Mouse (Mus musculus): Measurements from ENCODE around the gene Kmt2e. TPM values are rescaled to one million over a fixed set of nuclear protein-coding genes. Genes with fewer than 3 reads are reported as not detected.
A peak's percentile ranks its signal among the peaks of the same experiment; 100 is the strongest.

Gene Kmt2e
- total and polyA plus RNA-seq, 3 experiments = 14.4 to 48.5 (median 38.1) TPM

GRCm38 (mm10) chr5:23483811-23484210, 49.6 kb downstream of the Kmt2e start:
- DNase-seq = no peak
- Histone ChIP-seq H3K27ac (no peak overlapping the region), H3K36me3 (ENCODE audit: control insufficient read depth, insufficient read depth, low read length) (peaks cover 16% of the 10 kb centered on the region), H3K4me1 (ENCODE audit: control insufficient read depth, insufficient read depth, low read length) (no peaks in the 10 kb centered on the region), H3K79me2 (replicated peaks; ENCODE audit: control insufficient read depth, insufficient read depth, low read length) (no peaks in the 10 kb centered on the region), H3K4me3 (no peak overlapping the region), H3K27me3 (ENCODE audit: control insufficient read depth, insufficient read depth, low read length) (no peaks in the 10 kb centered on the region), H3K9ac (ENCODE audit: low read depth, low read length) (no peak overlapping the region)
- intact Hi-C loops (cut with DNase I) = no loop called here
- WGBS = 86% methylated on average over 7 of the region's 7 CpGs
- TF ChIP-seq POLR2A (IDR thresholded peaks at IDR 0.05; ENCODE audit: insufficient read depth, low read depth, low read length) (no peak), EP300 (IDR thresholded peaks at IDR 0.05; ENCODE audit: insufficient read depth, low read depth, low read length) (no peak), CTCF (IDR thresholded peaks at IDR 0.05) (no peak)

GRCm38 (mm10) chr5:23489231-23489630, 55.0 kb downstream of the Kmt2e start:
- no peak overlapping the region for H3K27ac ChIP-seq
- TF ChIP-seq CTCF (IDR thresholded peaks at IDR 0.05) (no peak), POLR2A (IDR thresholded peaks at IDR 0.05; ENCODE audit: insufficient read depth, low read depth, low read length) (no peak), EP300 (IDR thresholded peaks at IDR 0.05; ENCODE audit: insufficient read depth, low read depth, low read length) (no peak)

GRCm38 (mm10) chr5:23490797-23491196, 56.6 kb downstream of the Kmt2e start:
- no peak overlapping the region for H3K27ac ChIP-seq
- no peaks in the 10 kb centered on the region for H3K27me3 ChIP-seq (ENCODE audit: control insufficient read depth, insufficient read depth, low read length)
- TF ChIP-seq CTCF (IDR thresholded peaks at IDR 0.05) (peak; percentile 70), POLR2A (IDR thresholded peaks at IDR 0.05; ENCODE audit: insufficient read depth, low read depth, low read length) (no peak)
- H3K4me3 ChIP-seq = no peak overlapping the region
- no peak overlapping the region for H3K9ac ChIP-seq (ENCODE audit: low read depth, low read length)
- no peak for DNase-seq
- 38% methylated on average over 2 of the region's 2 CpGs for WGBS
- H3K4me1 ChIP-seq (ENCODE audit: control insufficient read depth, insufficient read depth, low read length) = no peaks in the 10 kb centered on the region
- H3K36me3 ChIP-seq (ENCODE audit: control insufficient read depth, insufficient read depth, low read length) = peaks cover 25% of the 10 kb centered on the region
- H3K79me2 ChIP-seq (replicated peaks; ENCODE audit: control insufficient read depth, insufficient read depth, low read length) = no peaks in the 10 kb centered on the region; the same call in none of the 2 replicates
- intact Hi-C loops (cut with DNase I) = loop anchor here (10.0 kb wide), 1 partner anchor 264 kb away; no protein-coding TSS in a partner anchor

More at GRCm38 (mm10) chr5:23489231-23489630, 55.0 kb downstream of the Kmt2e start:
- H3K9ac ChIP-seq (ENCODE audit: low read depth, low read length) = no peak overlapping the region
- no peaks in the 10 kb centered on the region for H3K4me1 ChIP-seq (ENCODE audit: control insufficient read depth, insufficient read depth, low read length)
- H3K79me2 ChIP-seq (replicated peaks; ENCODE audit: control insufficient read depth, insufficient read depth, low read length) = no peaks in the 10 kb centered on the region; the same call in none of the 2 replicates
- WGBS = 57% methylated on average over 4 of the region's 4 CpGs
- peaks cover 28% of the 10 kb centered on the region for H3K36me3 ChIP-seq (ENCODE audit: control insufficient read depth, insufficient read depth, low read length)
- no peaks in the 10 kb centered on the region for H3K27me3 ChIP-seq (ENCODE audit: control insufficient read depth, insufficient read depth, low read length)
- H3K4me3 ChIP-seq = no peak overlapping the region
- intact Hi-C loops (cut with DNase I) = loop anchor here (2.0 to 5.0 kb wide), 2 partner anchors 14 to 37 kb away; no protein-coding TSS in a partner anchor
- DNase-seq = no peak

GRCm38 (mm10) chr5:23496396-23496795, 62.2 kb downstream of the Kmt2e start:
- Histone ChIP-seq H3K9ac (ENCODE audit: low read depth, low read length) (no peak overlapping the region), H3K27me3 (ENCODE audit: control insufficient read depth, insufficient read depth, low read length) (no peaks in the 10 kb centered on the region), H3K27ac (no peak overlapping the region), H3K4me1 (ENCODE audit: control insufficient read depth, insufficient read depth, low read length) (no peaks in the 10 kb centered on the region), H3K4me3 (no peak overlapping the region), H3K79me2 (replicated peaks; ENCODE audit: control insufficient read depth, insufficient read depth, low read length) (no peaks in the 10 kb centered on the region; the same call in none of the 2 replicates), H3K36me3 (ENCODE audit: control insufficient read depth, insufficient read depth, low read length) (peaks cover 27% of the 10 kb centered on the region)
- 85% methylated on average over 3 of the region's 3 CpGs for WGBS
- no peak for TF ChIP-seq EP300 (IDR thresholded peaks at IDR 0.05; ENCODE audit: insufficient read depth, low read depth, low read length)
- TF ChIP-seq POLR2A (IDR thresholded peaks at IDR 0.05; ENCODE audit: insufficient read depth, low read depth, low read length) = no peak
- TF ChIP-seq CTCF (IDR thresholded peaks at IDR 0.05) = no peak
- no peak for DNase-seq
- intact Hi-C loops (cut with DNase I) = loop anchor here (5.0 to 10.0 kb wide), 2 partner anchors 39 to 258 kb away; no protein-coding TSS in a partner anchor

- H3K4me3 ChIP-seq = no peak overlapping the region
- no peak for TF ChIP-seq EP300 (IDR thresholded peaks at IDR 0.05; ENCODE audit: insufficient read depth, low read depth, low read length)
- no peak for TF ChIP-seq POLR2A (IDR thresholded peaks at IDR 0.05; ENCODE audit: insufficient read depth, low read depth, low read length)
- no peak for TF ChIP-seq CTCF (IDR thresholded peaks at IDR 0.05)
- H3K9ac ChIP-seq (ENCODE audit: low read depth, low read length) = no peak overlapping the region
- no peaks in the 10 kb centered on the region for H3K4me1 ChIP-seq (ENCODE audit: control insufficient read depth, insufficient read depth, low read length)
- H3K27ac ChIP-seq = no peak overlapping the region
- intact Hi-C loops (cut with DNase I) = loop anchor here (5.0 to 10.0 kb wide), 2 partner anchors 40 to 258 kb away; no protein-coding TSS in a partner anchor
- no peak for DNase-seq
- H3K36me3 ChIP-seq (ENCODE audit: control insufficient read depth, insufficient read depth, low read length) = peaks cover 30% of the 10 kb centered on the region
- H3K27me3 ChIP-seq (ENCODE audit: control insufficient read depth, insufficient read depth, low read length) = no peaks in the 10 kb centered on the region
- no peaks in the 10 kb centered on the region; the same call in none of the 2 replicates for H3K79me2 ChIP-seq (replicated peaks; ENCODE audit: control insufficient read depth, insufficient read depth, low read length)
- WGBS = 84% methylated on average over 5 of the region's 5 CpGs
Observed at GRCm38 (mm10) chr5:23496933-23497332, 62.7 kb downstream of the Kmt2e start.

- WGBS = 84% methylated on average over 10 of the region's 10 CpGs
- no peak for TF ChIP-seq CTCF (IDR thresholded peaks at IDR 0.05)
- no peak for TF ChIP-seq POLR2A (IDR thresholded peaks at IDR 0.05; ENCODE audit: insufficient read depth, low read depth, low read length)
- no peak for TF ChIP-seq EP300 (IDR thresholded peaks at IDR 0.05; ENCODE audit: insufficient read depth, low read depth, low read length)
Observed at GRCm38 (mm10) chr5:23497920-23498319, 63.7 kb downstream of the Kmt2e start.

More at GRCm38 (mm10) chr5:23497920-23498319, 63.7 kb downstream of the Kmt2e start:
- no peaks in the 10 kb centered on the region; the same call in 1 of the 2 replicates for H3K79me2 ChIP-seq (replicated peaks; ENCODE audit: control insufficient read depth, insufficient read depth, low read length)
- H3K27me3 ChIP-seq (ENCODE audit: control insufficient read depth, insufficient read depth, low read length) = no peaks in the 10 kb centered on the region
- H3K9ac ChIP-seq (ENCODE audit: low read depth, low read length) = no peak overlapping the region
- no peaks in the 10 kb centered on the region for H3K4me1 ChIP-seq (ENCODE audit: control insufficient read depth, insufficient read depth, low read length)
- no peak overlapping the region for H3K4me3 ChIP-seq
- H3K36me3 ChIP-seq (ENCODE audit: control insufficient read depth, insufficient read depth, low read length) = peaks cover 30% of the 10 kb centered on the region
- no peak overlapping the region for H3K27ac ChIP-seq
- no peak for DNase-seq
- intact Hi-C loops (cut with DNase I) = loop anchor here (5.0 to 10.0 kb wide), 2 partner anchors 41 to 257 kb away; no protein-coding TSS in a partner anchor

All from heart, adult 2 months (tissue).